Mouse (Mus musculus) megakaryocyte, embryonic 14.5 days (primary cell): ENCODE measurements at regions not wholly inside any gene's neighbourhood (a gene's known extent, or its start where the extent isn't known, plus 50 kb on each side); places are given as distances from the start of the nearest gene placed in this dataset.

Source experiments
- FLI1 ChIP-seq: IDR thresholded peaks from 2 replicates; pipeline ENCODE4 v1.6.1; 2012; ENCODE audit warnings: low read length, inconsistent platforms, mixed read lengths
- GATA1 ChIP-seq: IDR thresholded peaks from 3 replicates; pipeline ENCODE4 v1.6.1; 2012; ENCODE audit warnings: mixed read lengths, low read length, inconsistent platforms, borderline replicate concordance

DNA sequence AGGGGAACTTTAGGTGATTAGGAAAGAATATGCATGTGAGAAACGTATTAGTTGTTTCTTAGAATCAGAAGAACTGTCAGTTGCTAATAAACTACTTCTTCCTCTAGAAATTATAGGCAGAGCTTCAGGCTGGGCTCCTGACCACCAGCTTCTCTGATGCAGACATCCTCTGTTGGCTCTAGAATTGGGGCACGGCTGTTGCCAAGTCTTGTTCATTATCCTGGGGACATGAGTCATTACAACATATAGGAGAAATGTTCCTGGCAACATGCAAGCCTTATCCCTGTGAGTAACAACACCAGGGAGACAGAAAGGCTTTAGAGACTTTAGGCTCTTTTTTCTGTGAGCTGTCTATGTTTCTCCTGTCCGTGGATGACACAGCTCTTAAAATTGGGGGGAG is 329.1 kb upstream of the Kirrel3 start:
- no peak for TF ChIP-seq GATA1
- TF ChIP-seq FLI1, result no peak
